Mouse (Mus musculus): Measurements from ENCODE around the gene Nat9. TPM values are rescaled to one million over a fixed set of nuclear protein-coding genes. Genes with fewer than 3 reads are reported as not detected.

Nat9 gene
- 7.1 TPM for polyA plus RNA-seq (2017; shearing (Covaris generic))

GRCm38 (mm10) chr11:115187693-115188092 is at the start of gene Nat9:
TSS of gene Nat9 (minus strand) at chr11:115187859.

GRCm38 (mm10) chr11:115187224-115187639 is 427 bp downstream of the Nat9 start, which contains the start of gene Tmem104:
TSS of gene Tmem104 (plus strand) at chr11:115187487.

GRCm38 (mm10) chr11:115162832-115163480 is 24.7 kb downstream of the Nat9 start, which contains the start of gene Slc9a3r1:
TSS of gene Slc9a3r1 (plus strand) at chr11:115163341.

GRCm38 (mm10) chr11:115133800-115134199 is 53.9 kb downstream of the Nat9 start, which contains the start of gene Cd300lf:
TSS of gene Cd300lf (minus strand) at chr11:115133992.

Other genes starting within 250 kb of the Nat9 start
- gene Cd300c, start 218.7 kb downstream of the Nat9 start, polyA plus RNA-seq (2017; shearing (Covaris generic)), result not detected
- gene Cd300ld, start 197.9 kb downstream of the Nat9 start, polyA plus RNA-seq (2017; shearing (Covaris generic)), result not detected
- not detected for gene Cd300c2, start 186.0 kb downstream of the Nat9 start, polyA plus RNA-seq (2017; shearing (Covaris generic))
- not detected for gene Cd300ld2, start 171.7 kb downstream of the Nat9 start, polyA plus RNA-seq (2017; shearing (Covaris generic))
- not detected for gene Cd300ld4, start 160.8 kb downstream of the Nat9 start, polyA plus RNA-seq (2017; shearing (Covaris generic))
- gene Cd300ld5, start 150.1 kb downstream of the Nat9 start, polyA plus RNA-seq (2017; shearing (Covaris generic)), result not detected
- gene Cd300ld3, start 139.4 kb downstream of the Nat9 start, polyA plus RNA-seq (2017; shearing (Covaris generic)), result not detected
- gene Cd300e, start 125.7 kb downstream of the Nat9 start, polyA plus RNA-seq (2017; shearing (Covaris generic)), result not detected
- gene Rab37, start 96.4 kb downstream of the Nat9 start, polyA plus RNA-seq (2017; shearing (Covaris generic)), result 73.7 TPM
- gene Cd300lf, start 53.9 kb downstream of the Nat9 start, polyA plus RNA-seq (2017; shearing (Covaris generic)), result 0.52 TPM
- 179 TPM for gene Slc9a3r1, start 24.5 kb downstream of the Nat9 start, polyA plus RNA-seq (2017; shearing (Covaris generic))
- gene Tmem104, start 372 bp downstream of the Nat9 start, polyA plus RNA-seq (2017; shearing (Covaris generic)), result 11.8 TPM
- not detected for gene Grin2c, start 79.4 kb upstream of the Nat9 start, polyA plus RNA-seq (2017; shearing (Covaris generic))
- 16.6 TPM for gene Fdxr, start 89.2 kb upstream of the Nat9 start, polyA plus RNA-seq (2017; shearing (Covaris generic))
- 0.30 TPM for gene Fads6, start 109.8 kb upstream of the Nat9 start, polyA plus RNA-seq (2017; shearing (Covaris generic))
- gene Otop2, start 119.3 kb upstream of the Nat9 start, polyA plus RNA-seq (2017; shearing (Covaris generic)), result not detected
- not detected for gene Ush1g, start 134.2 kb upstream of the Nat9 start, polyA plus RNA-seq (2017; shearing (Covaris generic))
- not detected for gene Otop3, start 146.9 kb upstream of the Nat9 start, polyA plus RNA-seq (2017; shearing (Covaris generic))
- 30.6 TPM for gene Hid1, start 179.9 kb upstream of the Nat9 start, polyA plus RNA-seq (2017; shearing (Covaris generic))
- 0.14 TPM for gene Cdr2l, start 194.1 kb upstream of the Nat9 start, polyA plus RNA-seq (2017; shearing (Covaris generic))
- 83.7 TPM for gene Mrpl58, start 215.9 kb upstream of the Nat9 start, polyA plus RNA-seq (2017; shearing (Covaris generic))
- gene Atp5h, start 232.1 kb upstream of the Nat9 start, polyA plus RNA-seq (2017; shearing (Covaris generic)), result 522 TPM
- gene Kctd2, start 232.3 kb upstream of the Nat9 start, polyA plus RNA-seq (2017; shearing (Covaris generic)), result 82.3 TPM